Mouse (Mus musculus): ENCODE data around the gene Ugt1a10.

GRCm38 (mm10) chr1:88266123-88266522 lies 210.9 kb downstream of the Ugt1a10 start:
- no peak for TF ChIP-seq POLR2A (IDR thresholded peaks at IDR 0.05; ENCODE audit: borderline replicate concordance, extremely low read depth, insufficient read depth, insufficient read length, poor library complexity, severe bottlenecking)
- TF ChIP-seq CTCF (IDR thresholded peaks at IDR 0.05; ENCODE audit: borderline replicate concordance, extremely low read depth, insufficient read depth, insufficient read length), result no peak

Data from brain, embryonic 14.5 days (tissue).